Mouse (Mus musculus) subcutaneous adipose tissue, adult 2 months (tissue): Measurements from ENCODE around the gene Gm19684. TPM values are rescaled to one million over a fixed set of nuclear protein-coding genes. Genes with fewer than 3 reads are reported as not detected.

Experiments used
- polyA plus RNA-seq: library from polyadenylated mRNA; depleted of rRNA; stranded (reverse); fragments of >200 nt; gene quantifications from 2 replicates; pipeline ENCODE4 v1.2.3, GENCODE M21; 2012; ENCODE audit warnings: low replicate concordance; rRNA removed

The Gm19684 gene
- 0.33 and 0.83 TPM in 2 replicates for polyA plus RNA-seq

GRCm38 (mm10) chr17:36121352-36122020, at the start of gene Gm19684:
Gene Gm19684, plus strand, starts transcription at chr17:36121678.

DNA sequence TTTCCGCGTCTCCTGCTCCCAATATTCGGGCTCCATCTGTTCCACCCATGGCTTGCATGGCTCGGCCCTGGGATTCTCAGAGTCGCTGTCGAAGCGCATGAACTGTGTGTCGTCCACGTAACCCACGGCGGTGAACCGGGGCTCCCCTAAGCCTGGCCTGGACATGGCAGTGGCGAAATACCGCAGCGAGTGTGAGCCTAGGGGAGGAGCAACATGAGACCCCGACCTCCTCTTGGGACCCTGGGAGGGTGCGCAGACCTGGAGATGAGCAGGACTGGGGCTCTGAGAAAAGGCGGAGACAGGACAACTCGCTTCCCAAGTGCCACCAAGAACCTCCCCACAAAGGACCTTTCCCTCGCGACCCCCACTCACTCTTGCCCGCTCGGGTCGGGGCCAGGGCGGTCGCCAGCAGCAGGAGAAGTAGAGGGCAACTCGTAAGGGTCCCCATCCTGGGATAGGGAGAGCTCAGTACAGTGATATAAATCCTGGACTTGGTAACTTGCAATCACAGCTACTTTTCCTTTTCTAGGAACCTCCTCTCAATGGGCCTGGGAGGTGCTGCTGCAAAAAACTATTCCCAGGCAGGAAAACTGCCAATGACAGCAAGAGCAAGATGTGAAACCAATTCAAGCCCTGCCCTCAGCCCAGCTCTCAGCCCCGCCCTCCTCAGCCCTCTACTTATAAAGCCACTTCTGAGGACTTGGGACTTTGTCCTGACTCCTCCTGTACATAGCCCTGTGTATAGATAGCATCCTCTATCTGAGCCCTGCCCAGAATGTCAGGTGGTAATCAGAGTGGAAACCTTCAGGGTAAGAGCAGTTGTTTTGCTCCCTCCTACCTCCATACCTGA, 7.7 kb downstream of the Gm19684 start, which contains the start of gene Gm7030:
TSS of gene Gm7030 (minus strand) at position 458 of the 850 bp plus-strand sequence.

DNA sequence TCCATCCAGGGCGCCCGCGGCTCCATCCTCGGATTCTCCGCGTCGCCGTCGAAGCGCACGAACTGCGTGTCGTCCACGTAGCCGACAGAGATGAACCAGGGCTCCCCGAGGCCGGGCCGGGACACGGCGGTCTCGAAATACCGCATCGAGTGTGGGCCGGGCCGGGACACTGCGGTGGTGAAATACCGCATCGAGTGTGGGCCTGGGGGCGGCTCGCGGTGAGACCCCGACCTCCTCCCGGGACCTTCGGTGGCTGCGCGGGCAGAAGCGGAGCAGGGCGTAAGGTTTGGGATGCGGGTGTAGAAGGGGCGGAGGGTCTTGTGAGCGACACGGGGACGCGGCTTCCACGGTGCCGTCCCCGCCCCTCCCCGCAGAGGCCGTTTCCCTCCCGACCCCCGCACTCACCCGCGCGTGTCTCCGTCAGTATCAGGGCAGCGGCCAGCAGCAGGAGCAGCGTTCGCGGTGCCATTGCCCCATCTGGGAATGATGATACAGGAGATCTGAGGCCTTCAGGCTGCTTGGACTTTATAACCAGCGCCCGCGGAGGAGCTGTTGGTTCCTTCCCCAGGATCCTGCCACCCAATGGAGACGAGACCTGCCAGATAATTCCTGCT, 46.7 kb downstream of the Gm19684 start, which contains the start of gene Gm8909:
TSS of gene Gm8909 (minus strand) at position 499 of the 614 bp plus-strand sequence.

Other genes starting within 250 kb of the Gm19684 start
- gene Dhx16, start 241.9 kb upstream of the Gm19684 start, polyA plus RNA-seq, result 59.8 and 74.9 TPM in 2 replicates
- gene 2310061I04Rik, start 224.2 kb upstream of the Gm19684 start, polyA plus RNA-seq, result 56.2 and 59.4 TPM in 2 replicates
- 55.6 and 80.0 TPM in 2 replicates for gene Atat1, start 211.6 kb upstream of the Gm19684 start, polyA plus RNA-seq
- 122 and 128 TPM in 2 replicates for gene Mrps18b, start 205.3 kb upstream of the Gm19684 start, polyA plus RNA-seq
- gene Ppp1r10, start 205.2 kb upstream of the Gm19684 start, polyA plus RNA-seq, result 18.8 and 32.6 TPM in 2 replicates
- gene Abcf1, start 151.9 kb upstream of the Gm19684 start, polyA plus RNA-seq, result 61.7 and 91.3 TPM in 2 replicates
- gene Gnl1, start 141.8 kb upstream of the Gm19684 start, polyA plus RNA-seq, result 23.8 and 31.5 TPM in 2 replicates
- gene Prr3, start 141.4 kb upstream of the Gm19684 start, polyA plus RNA-seq, result 18.8 and 28.7 TPM in 2 replicates
- 2.8 and 14.8 TPM in 2 replicates for gene H2-T24, start 101.1 kb upstream of the Gm19684 start, polyA plus RNA-seq
- gene H2-T23, start 88.8 kb upstream of the Gm19684 start, polyA plus RNA-seq, result 124 and 208 TPM in 2 replicates
- 82.2 and 154 TPM in 2 replicates for gene H2-T22, start 78.9 kb upstream of the Gm19684 start, polyA plus RNA-seq
- 0.14 TPM in 1 of 2 replicates, not detected in the other for gene Gm6034, start 78.7 kb upstream of the Gm19684 start, polyA plus RNA-seq
- 0.21 and 0.52 TPM in 2 replicates for gene Gm11127, start 63.3 kb upstream of the Gm19684 start, polyA plus RNA-seq
- 0.33 TPM in 1 of 2 replicates, not detected in the other for gene Gm7030, start 7.7 kb downstream of the Gm19684 start, polyA plus RNA-seq
- not detected in 2 replicates for gene Gm8909, start 46.9 kb downstream of the Gm19684 start, polyA plus RNA-seq
- 0.13 TPM in 1 of 2 replicates, not detected in the other for gene H2-T3, start 68.6 kb downstream of the Gm19684 start, polyA plus RNA-seq
- gene Rpp21, start 136.4 kb downstream of the Gm19684 start, polyA plus RNA-seq, result 59.1 and 59.4 TPM in 2 replicates
- 9.9 and 19.6 TPM in 2 replicates for gene Trim39, start 150.6 kb downstream of the Gm19684 start, polyA plus RNA-seq
- gene H2-M10.2, start 164.8 kb downstream of the Gm19684 start, polyA plus RNA-seq, result not detected in 2 replicates
- not detected in 2 replicates for gene H2-M10.1, start 204.5 kb downstream of the Gm19684 start, polyA plus RNA-seq
- not detected in 2 replicates for gene H2-M10.3, start 246.7 kb downstream of the Gm19684 start, polyA plus RNA-seq